Mouse (Mus musculus) activated CD4-positive, CD25-positive, alpha-beta regulatory T cell, adult 4 months (primary cell): Measurements from ENCODE around the gene Hist1h2ab. TPM values are rescaled to one million over a fixed set of nuclear protein-coding genes. Genes with fewer than 3 reads are reported as not detected.
"Not testable (repeated sequence)": the region's sequence is repeated elsewhere in the genome, so short reads cannot be mapped to it uniquely, and the experiment has no call there.

ENCODE experiments used
- ATAC-seq: one replicate; pipeline ENCODE4 v1.8.0; 2017
- polyA plus RNA-seq, 2 experiments: library from polyadenylated mRNA; unstranded; fragments of 100-300 nt; shearing (Covaris generic); gene quantifications; one replicate each; pipeline ENCODE4 v1.2.1; 2017

The Hist1h2ab gene
- polyA plus RNA-seq = 1 to 10 TPM; 9.5 to 10.0 TPM

GRCm38 (mm10) chr13:23750839-23751477 lies at the start of gene Hist1h2ab:
Gene Hist1h2ab, plus strand, starts transcription at chr13:23751126.
- ATAC-seq = peak; percentile 38

- ATAC-seq = no peak
Observed at GRCm38 (mm10) chr13:23702220-23702619, 48.7 kb upstream of the Hist1h2ab start.

DNA sequence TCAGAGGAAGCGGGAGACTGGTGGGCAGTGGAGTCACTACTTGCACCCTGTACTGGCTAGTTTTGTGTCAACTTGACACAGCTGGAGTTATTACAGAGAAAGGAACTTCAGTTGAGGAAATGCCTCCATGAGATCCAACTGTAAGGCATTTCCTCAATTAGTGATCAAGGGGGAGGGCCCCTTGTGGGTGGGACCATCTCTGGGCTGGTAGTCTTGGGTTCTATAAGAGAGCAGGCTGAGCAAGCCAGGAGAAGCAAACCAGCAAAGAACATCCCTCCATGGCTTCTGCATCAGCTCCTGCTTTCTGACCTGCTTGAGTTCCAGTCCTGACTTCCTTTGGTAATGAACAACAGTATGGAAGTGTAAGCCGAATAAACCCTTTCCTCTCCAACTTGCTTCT lies 48.1 kb upstream of the Hist1h2ab start:
- ATAC-seq = not testable (repeated sequence)

DNA sequence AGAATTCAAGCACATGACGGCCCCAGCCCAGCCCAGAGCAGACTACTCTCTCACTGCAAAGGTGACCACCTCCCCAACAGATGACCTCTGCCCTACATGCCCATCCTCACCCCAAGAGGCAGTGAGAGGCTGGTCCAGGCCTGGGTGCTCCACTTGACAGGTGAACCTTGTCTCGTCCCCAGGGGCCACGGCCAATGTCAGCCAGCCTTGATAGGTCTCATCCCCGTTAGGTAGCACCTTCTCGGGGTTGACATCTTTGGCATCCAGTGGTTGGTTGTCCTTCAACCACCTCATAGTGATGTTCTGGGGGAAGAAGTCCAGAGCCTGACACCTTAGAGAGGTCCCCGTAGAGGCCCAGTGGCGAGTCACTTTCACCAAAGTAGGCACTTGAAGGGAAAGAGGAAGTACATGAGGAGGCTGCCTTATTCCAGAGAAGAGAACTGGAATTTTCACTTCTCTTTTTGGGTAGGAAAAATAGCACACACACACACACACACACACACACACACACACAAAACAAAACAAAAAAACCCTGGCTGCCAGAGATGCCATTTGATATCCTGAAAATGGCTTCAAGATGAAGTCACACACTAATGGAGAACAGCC lies 45.1 kb upstream of the Hist1h2ab start:
- ATAC-seq = no peak

- no peak for ATAC-seq
Observed at GRCm38 (mm10) chr13:23706771-23707170, 44.2 kb upstream of the Hist1h2ab start.

DNA sequence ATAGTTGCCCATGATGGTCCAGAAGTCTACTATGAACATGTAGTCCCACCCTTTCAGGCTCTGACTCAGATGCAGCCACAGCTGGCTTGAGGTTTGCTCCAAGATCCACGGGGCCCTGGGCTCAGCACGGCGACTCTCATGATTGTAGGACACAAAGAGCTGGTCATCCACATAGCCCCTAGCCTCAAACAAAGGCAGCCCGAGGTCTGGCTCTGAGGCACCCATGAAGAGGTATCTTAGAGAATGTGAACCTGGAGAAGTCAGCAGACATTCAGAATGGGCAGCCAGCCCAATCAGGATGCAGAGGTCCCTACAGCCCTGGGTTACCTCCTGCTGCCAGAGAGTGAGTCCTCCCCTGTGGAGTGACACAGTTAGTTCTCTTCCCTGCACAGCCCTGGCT lies 42.9 kb upstream of the Hist1h2ab start:
- no peak for ATAC-seq

DNA sequence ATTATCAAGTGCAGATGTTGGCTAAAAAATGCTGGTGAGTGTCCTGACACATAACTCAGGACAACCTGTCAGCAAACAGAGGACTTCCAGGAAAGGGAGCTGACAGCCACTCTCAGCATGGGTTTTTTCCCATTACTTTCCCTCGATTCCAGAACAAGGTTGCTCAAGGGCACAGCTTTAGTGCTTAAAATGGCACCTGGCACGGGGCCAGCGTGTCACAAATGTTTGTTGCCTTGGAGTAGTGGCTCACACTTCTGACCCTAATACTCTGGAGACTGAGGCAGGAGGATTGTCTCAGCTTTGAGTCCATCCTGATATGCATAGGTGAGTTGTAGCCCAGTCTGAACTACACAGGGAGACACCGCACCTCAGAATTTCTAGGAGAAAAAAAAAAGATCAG lies 42.3 kb upstream of the Hist1h2ab start:
- ATAC-seq = no peak

DNA sequence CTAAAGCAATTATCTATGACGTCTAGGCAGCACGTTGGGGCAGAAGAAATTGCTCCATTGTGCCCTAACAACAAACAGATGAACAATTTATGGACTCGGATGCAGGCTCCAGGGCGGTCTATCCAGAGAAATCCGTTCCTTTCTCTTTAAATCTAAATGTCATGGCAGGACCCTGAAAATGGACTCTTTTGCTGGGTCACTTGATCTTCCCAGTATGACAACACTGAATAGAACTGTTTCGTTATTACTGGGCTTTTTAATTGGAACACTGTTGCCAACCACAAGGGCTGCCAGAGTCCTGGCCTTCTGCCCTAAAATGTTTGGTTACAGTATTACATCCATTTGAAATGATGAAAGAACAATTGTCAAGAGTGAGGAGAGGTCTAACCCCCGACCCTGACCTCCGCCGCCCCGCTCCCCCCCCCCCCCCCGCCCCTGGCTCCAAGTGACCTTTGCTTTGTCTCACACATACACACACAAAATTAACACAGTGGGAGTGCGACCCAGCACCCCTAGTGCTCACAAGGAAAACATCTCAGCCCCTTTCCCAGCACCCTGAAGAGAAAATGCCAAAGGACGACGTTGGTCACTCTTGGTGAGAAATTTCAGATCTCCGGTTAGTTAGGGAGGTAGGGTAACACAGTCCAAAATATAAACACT lies 41.1 kb upstream of the Hist1h2ab start:
- ATAC-seq = peak; percentile 41

- ATAC-seq = peak; percentile 87
Observed at GRCm38 (mm10) chr13:23710374-23711089, 40.4 kb upstream of the Hist1h2ab start, which contains the start of gene Hfe. Gene Hfe, minus strand, starts transcription at chr13:23710854.

GRCm38 (mm10) chr13:23716261-23717042 lies 34.5 kb upstream of the Hist1h2ab start:
- ATAC-seq = no peak

- ATAC-seq = no peak
Observed at GRCm38 (mm10) chr13:23717176-23717575, 33.8 kb upstream of the Hist1h2ab start.

DNA sequence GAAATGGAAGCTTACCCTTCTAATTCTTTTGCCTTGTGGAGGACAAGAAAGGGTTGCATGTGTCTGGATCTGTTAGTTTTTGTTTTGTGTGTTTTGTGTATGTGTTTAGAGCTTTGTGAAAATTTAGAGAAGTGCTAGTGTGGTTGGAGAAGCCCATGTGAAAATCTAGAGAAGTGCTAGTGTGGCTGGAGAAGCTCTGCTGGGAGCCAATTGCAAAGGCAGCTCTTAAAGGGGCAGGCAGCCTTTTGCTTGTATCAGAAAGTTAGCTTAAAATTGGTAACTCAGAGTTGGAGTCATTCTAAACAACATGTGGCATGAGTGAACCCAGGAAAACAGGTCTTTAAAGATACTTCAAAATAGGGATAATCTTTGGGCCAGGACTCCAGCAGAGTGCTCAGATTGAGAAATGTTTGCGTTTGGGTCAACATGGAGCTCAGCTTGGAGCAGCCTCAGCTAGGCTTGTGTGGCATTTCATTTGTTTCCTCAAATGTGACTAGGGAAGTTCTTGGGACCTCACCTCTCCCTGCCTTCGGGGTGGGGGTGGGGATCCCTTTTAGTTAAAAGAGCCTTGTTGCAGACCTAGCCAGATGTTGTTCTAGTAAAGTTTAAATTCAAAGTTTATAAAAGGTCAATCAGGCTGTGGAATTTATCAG lies 33.2 kb upstream of the Hist1h2ab start:
- ATAC-seq = not testable (repeated sequence)

DNA sequence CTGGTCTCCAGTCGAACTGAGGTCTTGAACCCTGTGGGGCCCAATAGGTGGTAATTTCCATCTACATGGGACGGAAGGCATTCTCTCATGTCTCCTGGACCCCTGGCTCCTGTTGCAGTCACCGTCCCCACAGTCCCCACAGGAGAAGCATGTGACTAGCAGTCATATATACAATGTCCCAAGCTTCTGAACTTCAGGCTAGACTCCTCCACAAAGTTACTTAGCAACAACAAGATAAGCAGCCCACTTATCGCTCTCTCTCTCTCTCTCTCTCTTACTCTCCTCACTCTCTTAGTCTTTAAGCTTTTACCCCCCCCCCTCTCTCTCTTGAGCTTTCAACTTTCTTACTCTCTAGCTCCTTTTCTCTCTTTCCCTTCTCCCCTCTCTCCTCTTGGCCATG lies 26.7 kb upstream of the Hist1h2ab start:
- no peak for ATAC-seq

GRCm38 (mm10) chr13:23725213-23725612 lies 25.7 kb upstream of the Hist1h2ab start:
- ATAC-seq = no peak

- no peak for ATAC-seq
Observed at GRCm38 (mm10) chr13:23728472-23729191, 22.3 kb upstream of the Hist1h2ab start.

- peak; percentile 65 for ATAC-seq
Observed at GRCm38 (mm10) chr13:23729192-23729525, 21.8 kb upstream of the Hist1h2ab start.

DNA sequence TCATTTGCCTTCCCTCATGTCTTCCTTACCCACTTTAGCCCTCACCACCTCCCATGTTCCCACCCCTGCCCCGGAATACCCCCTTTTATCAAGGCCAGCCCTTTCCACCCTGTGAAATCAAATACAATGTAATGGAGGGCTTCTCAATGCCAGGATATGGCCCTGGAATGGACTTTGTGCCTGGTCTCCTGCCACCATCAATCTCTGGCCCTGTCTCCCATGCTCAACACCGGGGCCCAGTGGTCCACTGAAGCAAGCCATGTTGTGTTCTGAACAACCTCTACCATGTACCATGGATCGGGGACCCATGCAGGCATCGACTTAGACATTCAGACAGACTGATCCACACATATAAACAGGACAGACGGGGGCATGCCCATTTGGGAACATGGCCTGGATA lies 21.2 kb upstream of the Hist1h2ab start:
- no peak for ATAC-seq

DNA sequence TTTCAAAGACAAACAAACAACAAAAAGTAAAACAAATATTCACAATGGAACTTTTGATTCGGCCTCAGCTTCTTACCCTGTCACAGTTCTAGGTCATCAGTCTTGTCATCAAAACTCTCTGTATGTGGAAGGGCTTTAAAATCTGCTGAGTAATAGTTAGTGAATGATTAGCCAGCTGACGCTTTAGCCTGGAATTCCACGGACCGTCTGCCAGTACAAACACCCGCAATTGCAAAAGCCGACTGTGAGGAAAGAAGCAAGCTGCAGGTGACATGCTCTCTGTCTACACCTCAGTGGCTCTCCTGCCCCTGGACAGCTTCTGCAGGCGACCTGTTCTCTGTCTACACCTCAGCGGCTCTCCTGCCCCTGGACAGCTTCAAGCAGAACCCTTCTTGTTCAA lies 20.4 kb upstream of the Hist1h2ab start:
- no peak for ATAC-seq

DNA sequence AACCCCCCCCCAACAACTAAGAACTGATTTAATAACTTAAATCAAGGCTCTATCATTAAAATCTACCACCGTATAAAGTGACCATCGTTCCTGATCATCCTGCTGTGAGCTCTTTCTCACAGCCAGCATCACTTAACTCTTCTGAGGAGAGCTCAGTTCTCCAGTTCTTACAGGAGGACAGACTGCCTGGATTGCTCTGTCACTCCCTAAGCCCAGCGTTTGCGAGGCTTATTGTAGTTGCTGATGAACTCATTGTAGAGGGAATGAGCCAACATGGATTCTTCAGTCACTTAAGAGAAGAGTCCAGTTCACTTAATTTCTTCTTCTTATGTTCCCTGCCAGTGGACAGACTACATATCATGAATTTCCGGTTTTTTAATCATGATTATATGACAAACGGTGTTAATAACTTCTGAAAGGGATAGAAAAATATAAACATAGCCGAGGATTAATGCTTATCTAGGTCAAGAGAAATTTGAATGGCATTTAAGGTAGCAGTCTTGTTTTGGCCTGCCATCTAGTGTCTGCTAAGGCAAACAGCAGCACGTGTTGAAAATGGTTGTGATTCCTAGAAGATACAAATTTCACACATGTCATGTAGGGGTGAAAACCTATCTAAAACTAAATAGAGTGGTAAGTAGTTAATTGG lies 18.6 kb upstream of the Hist1h2ab start:
- ATAC-seq = peak; percentile 75

DNA sequence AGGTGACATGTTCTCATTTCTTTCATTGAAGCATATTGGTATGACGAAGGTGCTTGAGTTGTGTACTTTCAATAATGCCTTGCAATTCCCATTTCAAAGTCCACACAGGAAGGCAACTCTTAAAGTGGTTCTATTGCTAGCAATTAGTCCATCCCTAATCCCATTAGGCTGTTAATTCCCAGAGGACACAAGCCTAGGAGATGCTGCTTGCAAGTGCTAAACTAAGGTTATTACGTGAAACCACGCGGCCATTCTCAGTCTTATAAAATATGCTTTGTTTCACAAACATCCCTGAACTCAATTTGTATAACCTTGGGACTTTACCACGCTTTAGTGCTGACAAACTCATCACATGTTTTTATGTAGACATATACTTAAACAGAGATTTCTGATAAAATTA lies 13.8 kb upstream of the Hist1h2ab start:
- ATAC-seq = no peak

DNA sequence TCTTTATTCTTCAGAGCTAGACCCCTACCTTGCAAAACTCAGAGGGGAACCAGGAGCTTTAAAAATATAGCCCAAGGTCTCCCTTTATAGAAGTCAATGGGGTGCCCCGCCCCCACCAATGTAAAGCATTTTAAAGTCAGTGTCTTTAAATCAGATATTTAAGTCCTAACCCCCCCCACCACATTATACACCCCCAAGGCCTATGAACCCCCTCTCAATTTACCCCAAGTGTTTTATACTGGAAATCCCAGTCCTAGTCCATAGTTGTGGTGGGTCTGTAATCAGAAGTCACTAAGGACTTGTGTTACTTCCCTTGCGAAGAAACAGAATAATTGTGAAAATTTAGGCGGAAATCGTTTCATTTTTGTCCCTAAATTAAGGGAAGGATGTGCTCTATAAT lies 12.9 kb upstream of the Hist1h2ab start:
- no peak for ATAC-seq
